Mouse (Mus musculus): ENCODE data around the gene Slc22a23.

Slc22a23 gene

DNA sequence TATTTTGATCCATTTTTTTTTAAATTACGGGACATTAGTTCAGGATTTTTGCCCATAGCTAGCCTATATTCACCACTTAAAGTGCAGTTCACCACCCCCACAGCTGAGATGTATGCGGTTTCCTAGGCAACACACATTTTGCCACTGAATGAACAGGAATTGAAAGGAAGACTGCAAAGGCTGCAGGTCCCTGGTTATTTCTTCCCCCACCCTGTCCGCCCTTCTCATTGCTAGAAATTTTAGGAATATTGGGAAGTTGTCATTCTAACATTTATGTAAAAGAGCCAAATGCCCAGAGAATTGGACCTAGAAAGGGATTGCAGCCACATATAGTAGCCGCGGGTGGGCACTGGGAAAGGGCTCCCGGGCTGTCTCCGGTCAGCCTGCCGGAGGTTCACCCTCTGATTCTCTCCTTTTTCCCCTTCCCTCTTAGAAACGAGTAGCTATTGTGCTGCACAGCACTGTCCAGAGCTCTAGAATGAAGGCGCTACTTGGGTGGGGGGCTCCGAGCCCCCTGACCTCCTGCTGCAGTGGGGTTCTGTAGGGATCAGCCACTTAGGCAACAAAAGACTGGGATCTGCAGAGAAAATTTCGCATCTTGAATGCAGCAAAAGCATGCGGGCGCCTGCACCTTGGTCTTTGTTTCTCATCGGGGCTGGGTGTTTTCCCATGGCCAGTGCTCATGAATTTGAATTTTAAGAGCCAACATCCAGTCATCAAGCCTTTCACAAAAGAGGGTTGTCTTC is 211.5 kb downstream of the Slc22a23 start:
- DNase-seq (ENCODE audit: low read depth, low spot score) = no peak

DNA sequence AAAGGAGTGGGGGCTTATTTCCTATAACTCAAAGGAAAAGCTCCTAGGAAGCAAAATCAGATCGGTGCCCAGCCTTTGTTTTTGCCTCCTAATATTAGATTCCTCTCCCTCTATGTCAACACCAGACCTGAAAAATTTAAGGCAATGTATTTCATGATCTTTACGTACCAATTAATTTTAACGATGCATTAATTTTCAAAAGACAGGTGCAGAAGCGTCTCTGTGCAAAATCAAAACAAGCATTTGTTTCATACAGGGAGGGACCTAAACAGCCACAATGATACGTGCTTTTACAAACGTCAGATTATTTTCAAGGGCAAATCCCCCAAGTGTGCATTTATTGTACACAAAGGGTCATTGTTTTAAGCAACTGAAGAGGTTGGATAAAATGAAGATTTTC is 212.1 kb downstream of the Slc22a23 start:
- no peak for DNase-seq (ENCODE audit: low read depth, low spot score)

DNA sequence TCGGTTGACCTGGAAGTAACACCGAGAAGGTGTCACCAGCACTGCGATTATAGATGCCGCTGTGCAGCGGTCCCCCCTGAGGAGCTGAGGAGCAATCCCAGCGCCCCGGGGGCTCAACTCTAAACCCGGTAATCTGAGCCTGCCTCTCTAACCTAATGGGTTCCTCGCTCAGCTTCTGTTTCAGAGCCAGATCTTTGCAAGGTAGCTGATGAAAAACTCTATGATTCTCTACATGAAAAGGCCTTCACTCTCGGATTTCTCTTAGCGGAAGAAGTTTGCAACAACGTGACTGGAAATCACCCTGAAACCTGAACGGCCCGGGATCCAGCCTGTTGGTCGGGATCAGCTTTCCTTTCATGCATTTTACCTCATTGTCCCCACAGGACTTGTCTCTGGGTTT is 212.7 kb downstream of the Slc22a23 start:
- no peak for DNase-seq (ENCODE audit: low read depth, low spot score)

DNA sequence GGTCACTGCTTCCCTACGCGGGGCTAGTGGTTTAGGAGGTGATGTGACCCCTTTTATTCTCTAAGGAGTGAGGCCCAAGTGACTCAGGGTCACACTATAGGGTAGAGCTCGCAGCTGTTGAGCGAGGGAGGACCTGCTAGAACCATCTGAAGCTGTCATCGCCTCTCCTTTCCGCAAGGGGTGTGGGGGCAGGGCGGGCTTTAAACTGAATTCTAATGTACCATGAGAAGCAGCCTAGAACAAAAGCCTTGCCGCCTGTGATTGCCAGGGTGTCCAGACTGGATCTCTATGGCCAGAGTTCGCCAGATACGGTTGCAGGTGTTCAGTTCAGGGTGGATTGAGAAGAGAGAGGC is 213.3 kb downstream of the Slc22a23 start:
- DNase-seq (ENCODE audit: low read depth, low spot score) = no peak

DNA sequence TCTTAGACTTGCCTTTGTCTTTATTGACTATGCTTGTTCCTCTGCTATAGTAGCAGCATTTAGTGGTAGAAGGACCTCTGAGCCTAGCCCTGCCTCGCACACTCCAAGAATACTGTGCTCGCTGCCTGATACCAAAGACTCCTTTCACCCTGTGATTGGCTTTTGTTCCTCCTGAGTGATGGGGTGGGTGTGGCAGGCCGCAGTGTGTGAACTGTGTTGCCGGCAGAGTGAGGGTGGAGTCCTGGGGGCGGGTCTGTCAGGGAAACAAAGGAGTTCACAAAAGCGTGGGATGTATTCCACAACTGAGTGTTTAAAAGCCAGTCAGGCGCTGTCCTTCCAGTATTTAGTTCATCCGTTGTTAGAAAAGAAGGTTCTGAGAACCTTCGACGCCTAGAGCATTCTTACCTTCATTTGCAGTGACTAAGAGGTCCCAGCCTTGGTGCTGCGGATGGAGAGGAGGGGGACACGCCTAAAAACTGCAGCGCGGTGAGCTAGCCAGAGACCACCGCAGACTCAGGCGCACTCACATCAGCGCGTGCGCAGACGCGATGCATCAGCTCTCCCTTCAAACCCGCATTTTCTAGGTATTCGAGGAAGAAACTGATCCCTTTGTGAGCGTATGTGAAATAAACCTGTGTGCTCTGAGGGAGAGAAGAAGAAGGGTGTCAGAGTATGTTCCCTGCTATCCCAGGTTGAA is 213.8 kb downstream of the Slc22a23 start:
- DNase-seq (ENCODE audit: low read depth, low spot score) = no peak

DNA sequence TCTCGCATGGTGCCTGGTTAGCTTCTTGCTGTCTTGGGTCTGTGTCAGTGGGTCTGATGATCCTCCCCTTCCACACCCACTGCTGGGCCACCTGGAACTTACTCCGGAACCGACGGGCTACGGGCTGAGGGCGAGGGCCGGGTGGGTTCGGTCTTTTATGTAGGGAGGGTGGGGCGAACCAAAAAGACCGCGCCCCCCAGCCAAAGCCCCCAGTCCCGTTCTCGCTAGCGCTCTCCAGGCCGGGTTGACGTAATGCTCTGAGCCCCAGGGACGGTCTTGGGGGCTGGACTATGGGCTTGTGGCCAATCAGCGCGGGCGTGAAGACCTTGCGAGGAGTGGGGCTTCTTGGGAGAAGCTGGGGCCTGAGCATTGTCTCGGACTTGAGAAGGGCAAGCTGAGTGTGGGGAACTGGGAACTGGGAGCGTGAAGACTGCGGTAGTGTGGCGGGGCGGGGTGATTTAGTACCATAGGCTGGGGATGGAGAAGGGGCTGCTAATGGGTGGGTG is 214.7 kb downstream of the Slc22a23 start, which contains the start of gene Tubb2b:
Tubb2b (minus strand) TSS at position 241 of the 506 bp plus-strand sequence.
- DNase-seq (ENCODE audit: low read depth, low spot score) = no peak

DNA sequence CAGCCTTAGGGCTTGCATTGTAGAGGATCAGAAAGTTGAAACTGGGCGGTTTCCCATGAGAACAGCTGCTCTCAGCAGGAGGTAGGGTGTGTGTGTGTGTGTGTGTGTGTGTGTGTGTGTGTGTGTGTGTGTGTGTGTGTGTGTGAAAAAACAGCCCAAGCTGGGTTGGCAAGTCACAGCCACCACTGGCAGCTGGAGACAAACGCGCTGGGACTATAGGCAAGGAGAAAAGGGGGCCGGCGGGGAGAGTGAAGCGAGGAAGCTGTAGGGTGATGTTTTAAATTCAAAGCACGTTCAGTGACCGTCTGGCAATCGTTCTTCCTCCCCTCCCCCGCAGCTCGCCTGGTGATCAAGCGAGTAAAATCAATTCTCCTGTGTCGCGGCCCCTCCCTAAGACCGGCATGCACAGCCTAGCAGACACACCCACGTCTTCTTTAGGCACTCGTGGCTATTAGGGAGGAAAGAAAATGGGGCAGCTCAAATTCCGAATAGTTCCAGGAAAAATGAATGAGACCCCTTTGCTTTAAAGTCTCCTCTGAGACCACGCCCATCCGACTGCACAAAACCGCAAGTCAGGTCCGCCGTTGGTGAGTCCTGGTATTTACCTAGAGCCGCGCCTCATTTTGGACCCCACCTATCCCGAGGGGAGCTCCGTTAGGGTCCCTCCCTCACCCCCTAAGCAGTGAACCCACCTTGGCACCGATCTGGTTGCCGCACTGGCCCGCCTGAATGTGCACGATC is 215.3 kb downstream of the Slc22a23 start:
- DNase-seq (ENCODE audit: low read depth, low spot score) = no peak
